Mouse (Mus musculus): Measurements from ENCODE around the gene Fam49a. TPM values are rescaled to one million over a fixed set of nuclear protein-coding genes. Genes with fewer than 3 reads are reported as not detected.
"Not testable (repeated sequence)": the region's sequence is repeated elsewhere in the genome, so short reads cannot be mapped to it uniquely, and the experiment has no call there.

The Fam49a gene
- polyA plus RNA-seq, 2 experiments: 4.6 to 11.3 TPM

DNA sequence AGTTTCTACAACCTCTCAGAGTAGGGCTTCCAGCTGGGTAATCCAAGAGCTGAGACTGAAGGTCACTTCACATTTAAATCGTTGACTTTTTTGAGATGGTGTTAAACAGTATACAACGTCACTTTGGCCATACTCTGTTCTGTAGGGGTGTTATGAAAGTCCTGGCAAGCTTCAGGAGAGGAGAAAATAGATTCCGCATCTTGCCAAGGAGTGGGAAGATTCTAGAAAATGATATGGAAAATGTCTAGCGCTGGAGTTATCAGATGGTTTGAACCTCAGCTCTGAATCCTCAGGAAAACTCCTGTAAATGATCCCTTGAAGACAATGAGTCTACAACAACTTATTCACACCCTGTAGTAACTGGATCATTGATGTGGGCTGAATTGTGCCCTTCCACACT lies 29.8 kb upstream of the Fam49a start:
- TF ChIP-seq POLR2A (IDR thresholded peaks at IDR 0.05; ENCODE audit: borderline replicate concordance, extremely low read depth, insufficient read depth, insufficient read length): no peak
- 92% methylated on average over 4 of the region's 4 CpGs for WGBS

GRCm38 (mm10) chr12:12236978-12237377 lies 25.0 kb upstream of the Fam49a start:
- DNase-seq (ENCODE audit: low spot score) (no peak), ATAC-seq (ENCODE audit: low FRiP score, low read depth) (no peak)
- TF ChIP-seq POLR2A (IDR thresholded peaks at IDR 0.05; ENCODE audit: borderline replicate concordance, extremely low read depth, insufficient read depth, insufficient read length): no peak
- H3K4me3 ChIP-seq (replicated peaks; ENCODE audit: low read length): no peak overlapping the region
- H3K36me3 ChIP-seq (ENCODE audit: control insufficient read depth, insufficient read depth, low read length): no peaks in the 10 kb centered on the region
- H3K4me2 ChIP-seq (replicated peaks; ENCODE audit: low read depth, low read length, severe bottlenecking): no peak overlapping the region
- WGBS: 53% methylated on average over 5 of the region's 5 CpGs
- no peaks in the 10 kb centered on the region for H3K9me3 ChIP-seq (ENCODE audit: control insufficient read depth, low read length)
- no peak overlapping the region for H3K9ac ChIP-seq (ENCODE audit: low read depth, low read length, severe bottlenecking)
- H3K4me1 ChIP-seq (ENCODE audit: control insufficient read depth, insufficient read depth, low read length): no peaks in the 10 kb centered on the region
- H3K27me3 ChIP-seq (ENCODE audit: control insufficient read depth, insufficient read depth, low read length): no peaks in the 10 kb centered on the region
- no peak overlapping the region for H3K27ac ChIP-seq (replicated peaks; ENCODE audit: low read depth, low read length)

More for the DNA sequence above, 29.8 kb upstream of the Fam49a start:
- Histone ChIP-seq H3K9me3 (ENCODE audit: control insufficient read depth, low read length) (no peaks in the 10 kb centered on the region), H3K27ac (replicated peaks; ENCODE audit: low read depth, low read length) (no peak overlapping the region), H3K4me1 (ENCODE audit: control insufficient read depth, insufficient read depth, low read length) (no peaks in the 10 kb centered on the region), H3K4me3 (replicated peaks; ENCODE audit: low read length) (no peak overlapping the region), H3K9ac (ENCODE audit: low read depth, low read length, severe bottlenecking) (no peak overlapping the region), H3K36me3 (ENCODE audit: control insufficient read depth, insufficient read depth, low read length) (no peaks in the 10 kb centered on the region), H3K27me3 (ENCODE audit: control insufficient read depth, insufficient read depth, low read length) (no peaks in the 10 kb centered on the region), H3K4me2 (replicated peaks; ENCODE audit: low read depth, low read length, severe bottlenecking) (no peak overlapping the region)
- no peak for ATAC-seq (ENCODE audit: low FRiP score, low read depth)
- no peak for DNase-seq (ENCODE audit: low spot score)

DNA sequence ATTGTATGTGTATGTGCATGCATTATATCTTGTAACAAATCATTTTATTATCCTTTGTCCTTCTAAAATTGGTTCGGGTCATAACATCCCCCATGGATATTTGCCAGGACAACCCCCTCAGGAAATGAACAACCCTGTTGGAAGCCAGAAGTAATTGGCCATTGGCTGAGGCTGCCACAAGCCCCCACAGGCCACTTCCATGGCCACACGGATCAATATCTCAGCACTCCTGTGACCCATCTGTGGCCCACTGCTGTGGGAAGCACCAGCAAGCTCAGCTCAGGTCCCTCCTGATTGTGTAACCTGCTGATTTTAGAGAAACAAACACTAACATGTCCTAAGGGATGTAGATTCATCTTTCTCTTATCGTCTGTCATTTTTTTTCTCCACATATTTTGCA lies 22.4 kb upstream of the Fam49a start:
- 40% methylated on average over 3 of the region's 3 CpGs for WGBS
- Histone ChIP-seq H3K36me3 (ENCODE audit: control insufficient read depth, insufficient read depth, low read length) (no peaks in the 10 kb centered on the region), H3K4me3 (replicated peaks; ENCODE audit: low read length) (no peak overlapping the region), H3K9me3 (ENCODE audit: control insufficient read depth, low read length) (no peaks in the 10 kb centered on the region), H3K27ac (replicated peaks; ENCODE audit: low read depth, low read length) (no peak overlapping the region), H3K4me2 (replicated peaks; ENCODE audit: low read depth, low read length, severe bottlenecking) (no peak overlapping the region), H3K4me1 (ENCODE audit: control insufficient read depth, insufficient read depth, low read length) (no peaks in the 10 kb centered on the region), H3K27me3 (ENCODE audit: control insufficient read depth, insufficient read depth, low read length) (no peaks in the 10 kb centered on the region), H3K9ac (ENCODE audit: low read depth, low read length, severe bottlenecking) (no peak overlapping the region)
- DNase-seq (ENCODE audit: low spot score) (no peak), ATAC-seq (ENCODE audit: low FRiP score, low read depth) (no peak)
- no peak for TF ChIP-seq POLR2A (IDR thresholded peaks at IDR 0.05; ENCODE audit: borderline replicate concordance, extremely low read depth, insufficient read depth, insufficient read length)

DNA sequence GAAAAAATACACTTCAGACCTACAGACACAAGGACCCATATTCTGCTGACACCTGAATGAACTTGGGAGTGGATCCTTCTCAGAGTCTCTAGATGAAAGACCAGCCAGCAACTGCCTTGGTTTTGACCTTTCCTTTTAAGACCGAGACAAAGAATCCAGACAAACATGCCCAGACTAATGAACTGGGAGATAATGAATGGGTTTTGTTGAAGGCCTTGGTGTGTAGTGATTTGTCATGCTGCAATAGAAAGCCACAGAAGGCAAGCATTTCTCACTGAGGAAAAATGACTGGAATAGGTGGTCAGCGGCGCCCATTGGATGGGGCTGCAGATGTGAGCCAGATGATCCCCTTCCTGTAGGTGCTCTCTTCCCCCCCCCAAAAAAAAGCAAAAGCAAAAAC lies 18.8 kb upstream of the Fam49a start:
- no peaks in the 10 kb centered on the region for H3K36me3 ChIP-seq (ENCODE audit: control insufficient read depth, insufficient read depth, low read length)
- ATAC-seq (ENCODE audit: low FRiP score, low read depth) (no peak), DNase-seq (ENCODE audit: low spot score) (no peak)
- no peak overlapping the region for H3K9ac ChIP-seq (ENCODE audit: low read depth, low read length, severe bottlenecking)
- H3K4me3 ChIP-seq (replicated peaks; ENCODE audit: low read length): no peak overlapping the region
- no peak for TF ChIP-seq POLR2A (IDR thresholded peaks at IDR 0.05; ENCODE audit: borderline replicate concordance, extremely low read depth, insufficient read depth, insufficient read length)
- WGBS: 75% methylated on average over 3 of the region's 3 CpGs
- no peak overlapping the region for H3K27ac ChIP-seq (replicated peaks; ENCODE audit: low read depth, low read length)
- no peaks in the 10 kb centered on the region for H3K4me1 ChIP-seq (ENCODE audit: control insufficient read depth, insufficient read depth, low read length)
- H3K27me3 ChIP-seq (ENCODE audit: control insufficient read depth, insufficient read depth, low read length): no peaks in the 10 kb centered on the region
- H3K9me3 ChIP-seq (ENCODE audit: control insufficient read depth, low read length): no peaks in the 10 kb centered on the region
- no peak overlapping the region for H3K4me2 ChIP-seq (replicated peaks; ENCODE audit: low read depth, low read length, severe bottlenecking)

GRCm38 (mm10) chr12:12247023-12247422 lies 14.9 kb upstream of the Fam49a start:
- not testable (repeated sequence) for ATAC-seq (ENCODE audit: low FRiP score, low read depth); H3K4me2 ChIP-seq (replicated peaks; ENCODE audit: low read depth, low read length, severe bottlenecking); H3K27ac ChIP-seq (replicated peaks; ENCODE audit: low read depth, low read length); H3K9me3 ChIP-seq (ENCODE audit: control insufficient read depth, low read length); H3K36me3 ChIP-seq (ENCODE audit: control insufficient read depth, insufficient read depth, low read length); H3K4me1 ChIP-seq (ENCODE audit: control insufficient read depth, insufficient read depth, low read length); H3K4me3 ChIP-seq (replicated peaks; ENCODE audit: low read length); H3K9ac ChIP-seq (ENCODE audit: low read depth, low read length, severe bottlenecking); H3K27me3 ChIP-seq (ENCODE audit: control insufficient read depth, insufficient read depth, low read length); DNase-seq (ENCODE audit: low spot score)
- 84% methylated on average over 4 of the region's 4 CpGs for WGBS

GRCm38 (mm10) chr12:12249521-12249920 lies 12.4 kb upstream of the Fam49a start:
- no peak overlapping the region for H3K4me3 ChIP-seq (replicated peaks; ENCODE audit: low read length)
- no peak overlapping the region for H3K4me2 ChIP-seq (replicated peaks; ENCODE audit: low read depth, low read length, severe bottlenecking)
- no peaks in the 10 kb centered on the region for H3K9me3 ChIP-seq (ENCODE audit: control insufficient read depth, low read length)
- H3K9ac ChIP-seq (ENCODE audit: low read depth, low read length, severe bottlenecking): no peak overlapping the region
- WGBS: 48% methylated on average over 2 of the region's 2 CpGs
- no peak overlapping the region for H3K27ac ChIP-seq (replicated peaks; ENCODE audit: low read depth, low read length)
- no peaks in the 10 kb centered on the region for H3K27me3 ChIP-seq (ENCODE audit: control insufficient read depth, insufficient read depth, low read length)
- no peak for ATAC-seq (ENCODE audit: low FRiP score, low read depth)
- no peaks in the 10 kb centered on the region for H3K4me1 ChIP-seq (ENCODE audit: control insufficient read depth, insufficient read depth, low read length)
- H3K36me3 ChIP-seq (ENCODE audit: control insufficient read depth, insufficient read depth, low read length): no peaks in the 10 kb centered on the region
- DNase-seq (ENCODE audit: low spot score): no peak
- TF ChIP-seq POLR2A (IDR thresholded peaks at IDR 0.05; ENCODE audit: borderline replicate concordance, extremely low read depth, insufficient read depth, insufficient read length): no peak
